In the genomic region with DNA sequence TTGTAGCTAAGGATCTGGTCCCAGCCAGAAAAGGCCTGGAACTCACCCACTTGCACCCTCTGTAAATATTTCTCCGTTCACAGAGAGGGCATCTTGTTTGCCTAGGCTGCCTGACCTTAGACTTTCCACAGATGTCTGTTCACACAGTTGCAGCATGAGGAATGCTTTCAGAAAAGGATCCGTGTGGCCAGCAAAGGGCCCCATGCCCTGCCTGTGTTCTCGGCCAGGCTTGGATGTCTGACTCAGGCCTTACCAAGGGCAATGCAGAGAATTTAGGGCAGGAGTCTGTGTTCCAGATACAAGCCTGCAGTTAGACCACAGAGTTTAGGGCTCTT, we compare ENCODE assay signal across 12 mouse cellular contexts. TPM values are rescaled to one million over a fixed set of nuclear protein-coding genes. Genes with fewer than 3 reads are reported as not detected.
DNase-seq lines count a peak whose midpoint lies in the region; ATAC-seq lines count a peak whose summit lies in the region.
"Had no signal": no experiment of that assay in that cellular context is flagged by ENCODE, and none has a peak within 500 bp of the region (broad histone marks: within the 10 kb centered on the region; RNA-seq: fewer than 3 reads in every experiment).

No protein-coding gene starts in this region.

- WGBS in heart, embryonic 16.5 days, result 54% methylated on average over 3 of the region's 3 CpGs
- WGBS in neural tube, embryonic 13.5 days, result 81% methylated on average over 3 of the region's 3 CpGs
- WGBS in intestine, embryonic 16.5 days, result 68% methylated on average over 3 of the region's 3 CpGs

- peaks cover 10% of the 10 kb centered on the region; the same call in 1 of the 2 replicates for H3K36me3 ChIP-seq in heart, embryonic 16.5 days (ENCODE audit: control insufficient read depth, insufficient read depth)
- H3K36me3 ChIP-seq in neural tube, embryonic 13.5 days, result peaks cover 75% of the 10 kb centered on the region
- peaks cover 16% of the 10 kb centered on the region for H3K36me3 ChIP-seq in intestine, embryonic 16.5 days (ENCODE audit: control insufficient read depth, insufficient read depth, low read length)

- no peaks in the 10 kb centered on the region for H3K27me3 ChIP-seq in heart, embryonic 16.5 days (ENCODE audit: control insufficient read depth, insufficient read depth, low read length)
- H3K27me3 ChIP-seq in neural tube, embryonic 13.5 days, result no peaks in the 10 kb centered on the region
- no peaks in the 10 kb centered on the region for H3K27me3 ChIP-seq in intestine, embryonic 16.5 days (replicated peaks; ENCODE audit: control insufficient read depth, insufficient read depth, low read length)
- H3K27me3 ChIP-seq: neural tube, embryonic 12.5 days had no signal

- no peak overlapping the region for H3K4me3 ChIP-seq in heart, embryonic 16.5 days (ENCODE audit: low read length)
- no peak overlapping the region for H3K4me3 ChIP-seq in neural tube, embryonic 13.5 days
- no peak overlapping the region for H3K4me3 ChIP-seq in intestine, embryonic 16.5 days (ENCODE audit: low read length)
- H3K4me3 ChIP-seq: heart, adult 2 months; megakaryocyte, embryonic 14.5 days; neural tube, embryonic 12.5 days had no signal

- no peak for ATAC-seq in heart, embryonic 16.5 days (replicated peaks; ENCODE audit: extremely low read depth, insufficient read depth, low FRiP score)
- no peak for ATAC-seq in neural tube, embryonic 13.5 days (ENCODE audit: low read depth)
- 0 out of 2 replicates have a peak, but pooled peaks have one; percentile 4 for ATAC-seq in intestine, embryonic 16.5 days

- H3K9ac ChIP-seq in heart, embryonic 16.5 days (ENCODE audit: low read length), result no peak overlapping the region
- H3K9ac ChIP-seq in neural tube, embryonic 13.5 days, result no peak overlapping the region
- H3K9ac ChIP-seq in intestine, embryonic 16.5 days (ENCODE audit: low read depth, low read length), result no peak overlapping the region
- H3K9ac ChIP-seq: neural tube, embryonic 12.5 days had no signal

- H3K9me3 ChIP-seq in heart, embryonic 16.5 days (replicated peaks; ENCODE audit: control insufficient read depth, low read length), result no peaks in the 10 kb centered on the region
- no peaks in the 10 kb centered on the region for H3K9me3 ChIP-seq in neural tube, embryonic 13.5 days
- H3K9me3 ChIP-seq in intestine, embryonic 16.5 days (ENCODE audit: control insufficient read depth, low read length), result no peaks in the 10 kb centered on the region
- H3K9me3 ChIP-seq: megakaryocyte, embryonic 14.5 days; neural tube, embryonic 12.5 days had no signal

- peaks cover 27% of the 10 kb centered on the region for H3K4me1 ChIP-seq in heart, embryonic 16.5 days (ENCODE audit: control insufficient read depth, insufficient read depth, low read length)
- H3K4me1 ChIP-seq in neural tube, embryonic 13.5 days (replicated peaks), result peaks cover 17% of the 10 kb centered on the region; the same call in 1 of the 2 replicates
- peaks cover 18% of the 10 kb centered on the region for H3K4me1 ChIP-seq in intestine, embryonic 16.5 days (ENCODE audit: control insufficient read depth, insufficient read depth, low read length)
- H3K4me1 ChIP-seq: neural tube, embryonic 12.5 days had no signal

- H3K27ac ChIP-seq in heart, embryonic 16.5 days (ENCODE audit: low read length), result peak overlapping the region; percentile 8; the same call in 1 of the 2 replicates
- peak overlapping the region; percentile 28; the same call in 1 of the 2 replicates for H3K27ac ChIP-seq in neural tube, embryonic 13.5 days (replicated peaks)
- H3K27ac ChIP-seq in intestine, embryonic 16.5 days (ENCODE audit: low read length), result peak overlapping the region; percentile 39; the same call in 1 of the 2 replicates
- H3K27ac ChIP-seq: heart, adult 2 months; neural tube, embryonic 12.5 days had no signal

- no peak for DNase-seq in heart, adult 11 months
- no peak for DNase-seq in neural tube, embryonic 10.5 days (ENCODE audit: extremely low spot score, low spot score)
- no peak for DNase-seq in ovary, adult 18-20 months (ENCODE audit: low spot score)
- no peak for DNase-seq in cerebellum, adult 18-20 months

- H3K4me2 ChIP-seq in heart, embryonic 16.5 days (ENCODE audit: low read depth, low read length), result no peak overlapping the region
- no peak overlapping the region for H3K4me2 ChIP-seq in neural tube, embryonic 13.5 days
- H3K4me2 ChIP-seq in intestine, embryonic 16.5 days (ENCODE audit: low read depth, low read length), result no peak overlapping the region
- H3K4me2 ChIP-seq: neural tube, embryonic 12.5 days had no signal

RNA-seq across cellular contexts. Expression of gene Gm45521, which starts 13.3 kb away (rescaled TPM):
- polyA plus RNA-seq in heart, embryonic 16.5 days (2015; fragmentation: Nextera tagmentation; extraction: Ambion mirVana), result not detected in 2 replicates
- 0.31 TPM in 1 of 2 replicates, not detected in the other for polyA plus RNA-seq in neural tube, embryonic 13.5 days (2015; fragmentation: Nextera tagmentation; extraction: Ambion mirVana)
- not detected in 2 replicates for polyA plus RNA-seq in intestine, embryonic 16.5 days (2015; fragmentation: Nextera tagmentation; extraction: Ambion mirVana)
- polyA plus RNA-seq: heart, adult 2 months; kidney, embryonic 14.5 days; neural tube, embryonic 12.5 days; thymus, adult 2 months had no signal

RNA-seq across cellular contexts. Expression of gene Dnase1l3, which starts 50.6 kb away (rescaled TPM):
- 0.62 and 1.1 TPM in 2 replicates for polyA plus RNA-seq in heart, embryonic 16.5 days (2015; fragmentation: Nextera tagmentation; extraction: Ambion mirVana)
- polyA plus RNA-seq in neural tube, embryonic 13.5 days (2015; fragmentation: Nextera tagmentation; extraction: Ambion mirVana), result 0.06 and 0.12 TPM in 2 replicates
- 1.7 and 1.9 TPM in 2 replicates for polyA plus RNA-seq in intestine, embryonic 16.5 days (2015; fragmentation: Nextera tagmentation; extraction: Ambion mirVana)

RNA-seq across cellular contexts. Expression of gene Abhd6, which starts 58.9 kb away (rescaled TPM):
- 11.6 and 13.1 TPM in 2 replicates for polyA plus RNA-seq in heart, embryonic 16.5 days (2015; fragmentation: Nextera tagmentation; extraction: Ambion mirVana)
- polyA plus RNA-seq in neural tube, embryonic 13.5 days (2015; fragmentation: Nextera tagmentation; extraction: Ambion mirVana), result 26.5 and 28.1 TPM in 2 replicates
- 12.5 and 14.1 TPM in 2 replicates for polyA plus RNA-seq in intestine, embryonic 16.5 days (2015; fragmentation: Nextera tagmentation; extraction: Ambion mirVana)
